Mouse (Mus musculus) thymus, adult 2 months (tissue): Measurements from ENCODE around the gene Trio. TPM values are rescaled to one million over a fixed set of nuclear protein-coding genes. Genes with fewer than 3 reads are reported as not detected.

ENCODE experiments used
- DNase-seq: peaks from one replicate; pipeline ENCODE4 v3.0.0; 2021
- H3K27ac ChIP-seq: fragments of 200-500 bp; 2 replicates; pipeline ENCODE4 v1.5.1; 2012; ENCODE audit warnings: low read length, control low read depth; ENCODE audit not compliant: control insufficient read depth, insufficient read depth
- H3K27me3 ChIP-seq: fragments of 200-500 bp; 2 replicates; pipeline ENCODE4 v1.6.1; 2012; ENCODE audit warnings: mild to moderate bottlenecking, low read length, moderate library complexity, mixed read lengths; ENCODE audit not compliant: control insufficient read depth, insufficient read depth
- H3K36me3 ChIP-seq: fragments of 200-500 bp; 2 replicates; pipeline ENCODE4 v1.6.1; 2012; ENCODE audit warnings: mild to moderate bottlenecking, low read length, moderate library complexity; ENCODE audit not compliant: control insufficient read depth, insufficient read depth
- H3K4me1 ChIP-seq: fragments of 200-500 bp; replicated peaks from 2 replicates; pipeline ENCODE4 v1.6.1; 2012; ENCODE audit warnings: low read length; ENCODE audit not compliant: control insufficient read depth, insufficient read depth
- H3K4me3 ChIP-seq: fragments of 200-500 bp; 2 replicates; pipeline ENCODE4 v1.5.1; 2012; ENCODE audit warnings: mild to moderate bottlenecking, low read length, control low read depth, moderate library complexity; ENCODE audit not compliant: control insufficient read depth, insufficient read depth
- CTCF ChIP-seq: fragments of 200-500 bp; IDR thresholded peaks from 2 replicates; pipeline ENCODE4 v1.5.1; 2012; ENCODE audit warnings: mild to moderate bottlenecking, control low read depth, low read length, moderate library complexity, borderline replicate concordance; ENCODE audit not compliant: control insufficient read depth, poor library complexity, insufficient read depth; ENCODE audit errors: extremely low read depth
- POLR2A ChIP-seq: fragments of 200-500 bp; IDR thresholded peaks from 2 replicates; pipeline ENCODE4 v1.6.1; 2012; ENCODE audit warnings: mild to moderate bottlenecking, low read length, control low read depth, moderate library complexity; ENCODE audit not compliant: control insufficient read depth, poor library complexity, insufficient read depth; ENCODE audit errors: extremely low read depth
- WGBS: fragments of 180-500 bp; shearing (Covaris S2); methylation state at CpG from one replicate; pipeline ENCODE4 v1.1.7; 2018; 5-methylcytosine and 5-hydroxymethylcytosine counted together
- polyA plus RNA-seq: library from polyadenylated mRNA; depleted of rRNA; stranded (reverse); fragments of >200 nt; gene quantifications from 2 replicates; pipeline ENCODE4 v1.2.3, GENCODE M21; 2012

The Trio gene
- polyA plus RNA-seq, 1 experiment, result 24.9 TPM

DNA sequence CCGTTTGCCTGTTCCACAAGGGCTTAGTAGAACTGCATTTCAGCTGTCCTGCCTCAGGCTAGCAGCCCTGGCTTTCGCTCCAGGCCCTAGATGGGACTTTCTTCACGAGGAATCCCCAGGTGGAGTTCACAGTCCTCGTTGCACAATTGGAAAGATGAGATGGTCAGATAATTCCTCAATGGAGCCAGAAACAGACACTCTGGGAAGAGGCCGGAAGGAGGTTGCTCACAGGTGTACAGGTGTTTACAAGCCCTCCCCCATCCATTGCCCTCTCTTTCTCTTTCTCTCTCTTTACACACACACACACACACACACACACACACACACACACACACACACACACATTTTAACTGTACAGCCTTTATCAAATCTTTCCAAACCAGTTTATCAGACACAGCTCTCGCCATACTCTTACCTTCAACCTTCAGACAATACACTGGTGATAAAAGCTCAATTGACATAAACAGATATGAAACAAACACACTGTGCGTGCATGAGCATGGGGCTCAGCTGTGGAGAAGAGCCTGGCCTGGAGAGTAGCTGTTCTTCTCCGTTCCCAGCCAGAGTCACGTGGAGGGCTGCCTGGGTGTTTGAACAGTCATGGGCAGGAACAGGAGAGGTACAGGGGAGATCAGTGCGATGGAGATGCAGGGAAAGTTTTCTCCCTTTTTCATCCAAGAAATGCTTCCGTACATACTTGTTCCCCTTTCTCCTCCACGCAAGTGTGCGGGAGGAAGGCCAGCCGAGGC, 58.3 kb downstream of the Trio start:
- TF ChIP-seq CTCF (no peak), POLR2A (no peak)
- no peaks in the 10 kb centered on the region for H3K4me1 ChIP-seq
- no peaks in the 10 kb centered on the region for H3K27me3 ChIP-seq
- no peaks in the 10 kb centered on the region for H3K36me3 ChIP-seq
- no peak overlapping the region for H3K27ac ChIP-seq
- no peak overlapping the region for H3K4me3 ChIP-seq
- 91% methylated on average over 14 of the region's 14 CpGs for WGBS
- no peak for DNase-seq

DNA sequence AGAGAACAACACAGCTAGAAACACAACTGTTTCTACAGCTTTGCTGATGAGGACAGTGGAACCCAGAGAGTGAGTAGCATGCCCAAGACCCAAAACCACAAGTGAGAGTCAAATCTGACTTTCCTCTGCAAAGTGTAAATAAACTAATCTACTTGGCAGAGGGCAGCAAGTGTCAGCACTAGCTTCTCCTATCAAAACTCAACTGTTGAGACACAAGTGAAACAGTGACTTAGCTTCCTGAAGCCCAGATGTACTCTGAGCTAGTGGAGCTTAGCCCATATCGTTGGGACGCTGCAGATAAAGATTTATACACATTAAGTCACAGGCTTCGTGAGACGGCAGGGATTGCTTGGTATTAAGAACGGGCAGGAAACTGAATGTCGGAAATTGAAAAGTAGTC, 60.8 kb downstream of the Trio start:
- WGBS, result 47% methylated on average over 6 of the region's 6 CpGs
- no peak overlapping the region for H3K27ac ChIP-seq
- TF ChIP-seq CTCF (no peak), POLR2A (no peak)
- no peak for DNase-seq
- no peaks in the 10 kb centered on the region for H3K36me3 ChIP-seq
- no peaks in the 10 kb centered on the region for H3K27me3 ChIP-seq
- peaks cover under 1% of the 10 kb centered on the region; the same call in 1 of the 2 replicates for H3K4me1 ChIP-seq
- H3K4me3 ChIP-seq, result no peak overlapping the region

DNA sequence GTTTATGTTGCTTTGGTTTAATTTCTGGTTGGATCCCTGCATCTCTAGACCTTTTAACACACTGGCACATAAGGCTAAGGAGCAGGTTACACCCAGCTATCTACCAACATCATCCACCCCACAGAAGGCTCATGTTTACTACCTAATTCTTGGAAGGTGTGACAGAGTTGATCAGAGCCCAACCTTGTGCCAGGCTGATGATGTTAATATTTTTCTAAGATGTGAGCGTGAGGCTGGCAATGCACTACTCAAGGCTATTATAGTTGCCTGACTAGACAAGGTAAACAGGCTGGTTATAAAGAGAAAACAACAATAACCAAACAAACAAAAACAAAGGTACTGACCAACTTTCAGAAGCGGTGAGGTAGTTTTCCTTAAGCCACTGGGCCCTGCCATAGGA, 62.1 kb downstream of the Trio start:
- no peak for DNase-seq
- no peak overlapping the region for H3K27ac ChIP-seq
- H3K4me1 ChIP-seq, result peaks cover 4% of the 10 kb centered on the region; the same call in 1 of the 2 replicates
- TF ChIP-seq CTCF (no peak), POLR2A (no peak)
- no peak overlapping the region for H3K4me3 ChIP-seq
- WGBS, result 97% methylated on average over 2 of the region's 2 CpGs
- no peaks in the 10 kb centered on the region for H3K36me3 ChIP-seq
- no peaks in the 10 kb centered on the region for H3K27me3 ChIP-seq

DNA sequence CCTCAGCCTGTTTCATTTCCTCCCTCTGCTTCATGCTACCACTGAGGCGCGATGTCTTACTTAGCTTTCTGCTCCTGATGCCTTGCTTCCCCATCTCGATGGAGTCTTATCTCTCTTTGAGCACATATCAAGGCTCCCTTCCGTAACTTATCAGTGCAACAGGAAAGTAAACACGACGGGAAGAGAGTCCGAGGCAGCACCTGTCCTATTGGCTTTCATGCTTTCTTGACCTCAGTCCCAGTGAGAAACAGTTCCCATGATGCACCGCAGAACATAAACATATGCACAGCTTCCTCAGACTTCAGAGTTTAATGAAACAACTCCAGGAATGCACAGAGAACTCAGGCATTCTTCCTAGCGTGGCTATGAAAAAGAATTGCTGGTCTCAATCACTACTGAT, 65.0 kb downstream of the Trio start:
- H3K4me1 ChIP-seq, result peaks cover 4% of the 10 kb centered on the region; the same call in 1 of the 2 replicates
- H3K27me3 ChIP-seq, result no peaks in the 10 kb centered on the region
- TF ChIP-seq POLR2A (no peak), CTCF (no peak)
- H3K36me3 ChIP-seq, result no peaks in the 10 kb centered on the region
- no peak for DNase-seq
- no peak overlapping the region for H3K4me3 ChIP-seq
- no peak overlapping the region for H3K27ac ChIP-seq
- 75% methylated on average over 9 of the region's 9 CpGs for WGBS

DNA sequence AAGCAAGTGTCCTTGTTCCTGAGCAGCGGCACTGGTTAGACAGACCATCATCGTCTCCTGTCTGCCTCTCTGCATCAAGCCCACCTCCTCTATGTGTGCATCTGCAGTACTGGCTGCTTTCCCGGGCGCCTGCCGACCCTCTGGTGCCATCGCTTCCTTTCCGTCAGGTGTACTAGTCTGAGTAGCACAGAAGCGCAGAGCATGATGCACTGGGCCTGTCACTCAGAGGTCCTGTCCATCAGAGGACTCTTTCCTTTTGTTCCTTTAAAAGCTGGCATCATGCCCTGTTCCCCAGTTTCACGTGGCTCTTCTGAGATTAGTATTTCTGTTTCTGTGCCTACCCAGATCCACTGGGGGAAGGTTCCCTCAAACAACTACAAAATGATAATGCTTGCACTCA, 67.8 kb downstream of the Trio start:
- 82% methylated on average over 9 of the region's 9 CpGs for WGBS
- Histone ChIP-seq H3K27me3 (no peaks in the 10 kb centered on the region), H3K4me1 (peaks cover 4% of the 10 kb centered on the region; the same call in 1 of the 2 replicates), H3K36me3 (no peaks in the 10 kb centered on the region), H3K4me3 (no peak overlapping the region), H3K27ac (no peak overlapping the region)
- TF ChIP-seq POLR2A (no peak), CTCF (no peak)
- no peak for DNase-seq

DNA sequence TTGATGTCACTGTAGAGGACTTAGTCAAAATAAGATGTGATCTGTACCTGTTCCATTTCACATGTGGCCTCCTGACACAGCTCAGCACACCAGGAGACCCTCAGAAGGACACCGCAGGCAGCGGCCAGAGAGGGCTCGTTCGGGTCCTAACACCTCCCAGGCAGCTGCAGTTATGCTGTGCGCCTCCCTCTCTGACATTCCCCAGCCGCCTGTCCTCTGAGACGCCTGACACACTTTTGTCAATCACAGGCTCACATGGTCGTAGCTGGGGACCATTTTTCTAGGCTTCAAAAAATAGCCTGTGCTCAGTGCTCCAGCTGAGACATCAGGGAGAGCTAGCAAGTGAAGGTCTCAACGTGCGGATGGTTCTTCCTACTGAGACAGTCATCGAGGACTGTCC, 70.0 kb downstream of the Trio start:
- no peak for DNase-seq
- no peak for TF ChIP-seq CTCF
- Histone ChIP-seq H3K27me3 (no peaks in the 10 kb centered on the region), H3K36me3 (no peaks in the 10 kb centered on the region), H3K4me3 (no peak overlapping the region), H3K27ac (no peak overlapping the region), H3K4me1 (peaks cover 4% of the 10 kb centered on the region; the same call in 1 of the 2 replicates)
- 90% methylated on average over 11 of the region's 11 CpGs for WGBS
